ENCODE assay signal across 15 mouse cellular contexts in genomic region chrX:57130633-57131032, GRCm38 (mm10). TPM values are rescaled to one million over a fixed set of nuclear protein-coding genes. Genes with fewer than 3 reads are reported as not detected.
A peak's percentile ranks its signal among the peaks of the same experiment; 100 is the strongest.
DNase-seq lines count a peak whose midpoint lies in the region; ATAC-seq lines count a peak whose summit lies in the region.
"Had no signal": no experiment of that assay in that cellular context is flagged by ENCODE, and none has a peak within 500 bp of the region (broad histone marks: within the 10 kb centered on the region; RNA-seq: fewer than 3 reads in every experiment).

No protein-coding gene starts in this region.

- no peak overlapping the region for H3K27ac ChIP-seq in kidney, embryonic 15.5 days
- H3K27ac ChIP-seq: hindbrain, embryonic 14.5 days; limb, embryonic 10.5 days had no signal

- no peak overlapping the region for H3K4me2 ChIP-seq in kidney, embryonic 15.5 days
- H3K4me2 ChIP-seq: hindbrain, embryonic 14.5 days had no signal

- H3K9ac ChIP-seq in kidney, embryonic 15.5 days, result no peak overlapping the region
- H3K9ac ChIP-seq: hindbrain, embryonic 14.5 days had no signal

- peak; percentile 25 for DNase-seq in CD4-positive, CD25-positive, alpha-beta regulatory T cell, adult 2 months (ENCODE audit: low read depth, low spot score)
- DNase-seq in kidney, postnatal 10 days, result peak; percentile 4
- peak; percentile 8 for DNase-seq in thymus, postnatal 4 days
- no peak for DNase-seq in thymus, postnatal 25 days
- DNase-seq in urinary bladder, postnatal 14 days (ENCODE audit: low spot score), result no peak
- DNase-seq in frontal cortex, adult 2 months (ENCODE audit: extremely low spot score in 1 of 2, low spot score in 1 of 2), result no peak
- DNase-seq: cerebellum, postnatal 10 days; spleen, adult 18-20 months had no signal

- no peaks in the 10 kb centered on the region for H3K4me1 ChIP-seq in kidney, embryonic 15.5 days
- H3K4me1 ChIP-seq: limb, embryonic 10.5 days had no signal

- ATAC-seq in CD4-positive, CD25-positive, alpha-beta regulatory T cell, adult 4 months, result no peak
- no peak for ATAC-seq in kidney, embryonic 15.5 days (replicated peaks; ENCODE audit: low FRiP score)

- no peak overlapping the region for H3K4me3 ChIP-seq in kidney, embryonic 15.5 days (replicated peaks)
- H3K4me3 ChIP-seq: limb, embryonic 10.5 days had no signal

- no peaks in the 10 kb centered on the region for H3K27me3 ChIP-seq in kidney, embryonic 15.5 days

- 35% methylated on average over 1 of the region's 1 CpGs for WGBS in kidney, embryonic 15.5 days

- no peaks in the 10 kb centered on the region for H3K36me3 ChIP-seq in kidney, embryonic 15.5 days
- H3K36me3 ChIP-seq: limb, embryonic 10.5 days had no signal

- H3K9me3 ChIP-seq in kidney, embryonic 15.5 days (replicated peaks), result no peaks in the 10 kb centered on the region
- H3K9me3 ChIP-seq: limb, embryonic 10.5 days had no signal

RNA-seq across cellular contexts. Expression of gene Vgll1, which starts 42.7 kb away (rescaled TPM):
- not detected for polyA plus RNA-seq in CD4-positive, CD25-positive, alpha-beta regulatory T cell, adult 4 months (2017; shearing (Covaris generic))
- not detected in 2 replicates for polyA plus RNA-seq in kidney, embryonic 15.5 days (2015; fragmentation: Nextera tagmentation; extraction: Ambion mirVana)
- not detected in 2 replicates for polyA plus RNA-seq in frontal cortex, adult 2 months (2012; rRNA removed)
- polyA plus RNA-seq: gonadal fat pad, adult 2 months; hindbrain, embryonic 14.5 days; liver, embryonic 16.5 days; neural tube, embryonic 14.5 days had no signal

Comparison
In these comparisons a context has a peak if more than half of its experiments do, and no peak if none do; other contexts are left out.
1. DNase-seq: peak in CD4-positive, CD25-positive, alpha-beta regulatory T cell, adult 2 months (single experiment), kidney, postnatal 10 days (single experiment) and thymus, postnatal 4 days (single experiment); none in thymus, postnatal 25 days (single experiment), urinary bladder, postnatal 14 days (single experiment) and frontal cortex, adult 2 months (0 of 2).